Mouse (Mus musculus) cerebellum, postnatal 10 days (tissue): ENCODE results near the gene Tmem253.
A peak's percentile ranks its signal among the peaks of the same experiment; 100 is the strongest.

Source experiments
- DNase-seq, 2 experiments: peaks; one replicate each; pipeline ENCODE4 v3.0.0; 2021; ENCODE audit warnings: mixed read lengths in 2 of 2

Gene Tmem253

DNA sequence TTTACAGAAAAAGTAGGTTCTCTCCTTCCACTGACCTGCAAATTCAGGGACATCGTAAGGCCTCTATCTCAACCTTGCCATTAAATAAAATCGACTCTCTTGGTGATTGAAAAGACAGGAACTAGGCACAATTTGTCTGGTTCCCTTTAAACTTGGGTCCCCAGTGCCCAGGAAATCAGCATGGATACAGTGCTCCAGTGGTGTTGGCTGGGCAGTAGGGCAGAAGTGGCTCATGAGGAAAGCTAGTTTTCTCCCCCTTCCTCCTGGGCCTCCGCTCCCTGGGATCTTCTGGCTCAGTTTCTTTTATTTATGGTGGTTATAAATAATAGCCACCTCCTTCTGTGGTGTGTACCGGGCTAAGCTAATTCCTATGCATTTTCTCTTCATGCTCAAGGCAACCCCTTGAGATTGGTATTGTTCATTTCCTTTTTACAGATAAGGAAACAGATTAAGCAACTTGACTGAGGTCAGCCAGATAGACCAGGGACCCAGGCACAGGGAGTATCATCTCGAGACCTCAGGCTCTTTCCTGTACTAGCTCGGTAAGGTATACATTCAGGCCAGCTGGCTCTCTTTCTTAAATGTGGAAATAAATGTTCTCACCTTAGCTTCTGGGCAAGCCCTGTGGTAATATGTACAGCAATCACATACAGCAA, at the start of gene Tmem253:
Gene Tmem253, plus strand, starts transcription at position 214 of the 656 bp plus-strand sequence.
- peak in 1 of 2 experiments; percentile 35 for DNase-seq

DNA sequence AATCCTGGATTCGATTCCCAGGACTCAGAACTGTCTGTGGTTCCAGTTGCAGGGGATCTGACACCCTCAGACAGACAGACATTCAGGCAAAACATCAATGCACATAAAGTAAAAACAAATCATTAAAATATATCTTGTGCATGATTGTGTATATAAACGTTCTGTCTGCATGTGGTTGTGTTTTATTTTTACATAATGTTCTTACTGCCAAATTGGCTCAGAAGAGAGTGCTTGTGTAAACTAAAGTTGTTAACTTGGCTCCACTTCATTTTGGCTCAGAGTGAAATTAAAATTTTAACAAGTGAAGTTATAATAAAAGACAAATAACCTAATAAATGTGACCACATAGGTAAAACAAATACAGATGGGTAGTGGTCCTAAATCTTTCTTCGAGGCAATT, 48.1 kb upstream of the Tmem253 start:
- no peak for DNase-seq

DNA sequence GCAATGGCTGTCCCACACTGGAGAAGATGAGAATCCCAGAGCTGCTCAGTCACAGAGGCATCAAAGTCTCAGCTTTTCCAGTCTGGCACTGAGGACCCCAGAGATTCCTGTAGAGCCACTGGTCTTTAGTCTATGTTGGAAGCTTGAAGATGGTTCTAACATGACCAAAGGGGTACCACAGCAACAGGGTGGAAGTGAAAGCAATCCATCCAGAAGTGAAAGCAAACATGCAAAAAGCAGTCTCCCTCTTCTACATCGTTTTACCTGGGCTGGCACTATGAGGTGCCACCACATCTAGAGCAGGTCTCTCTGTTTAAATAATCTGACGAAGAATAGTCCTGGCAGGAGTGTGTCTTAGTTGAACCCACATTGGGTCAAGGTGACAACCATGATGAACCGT, 36.2 kb upstream of the Tmem253 start:
- no peak for DNase-seq

DNA sequence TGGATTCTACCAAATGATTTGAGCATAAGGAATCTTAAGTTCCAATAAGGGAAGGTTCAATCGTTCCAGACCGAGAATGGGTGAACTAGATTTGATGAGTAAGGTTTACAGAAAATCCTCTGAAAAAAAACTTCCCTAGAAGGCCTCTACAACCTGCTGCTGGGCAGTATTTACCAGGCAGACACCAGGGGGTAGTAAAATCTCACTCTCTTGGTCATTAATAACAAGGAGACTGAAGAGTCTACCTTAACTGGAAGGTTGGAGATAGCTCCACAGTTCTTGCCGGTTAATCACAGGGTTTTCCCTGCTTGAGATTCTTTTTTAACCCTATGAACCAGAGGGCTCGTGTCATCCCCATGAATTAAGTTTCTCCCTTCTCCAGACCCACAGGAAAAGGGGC, 32.2 kb upstream of the Tmem253 start:
- DNase-seq, result no peak

DNA sequence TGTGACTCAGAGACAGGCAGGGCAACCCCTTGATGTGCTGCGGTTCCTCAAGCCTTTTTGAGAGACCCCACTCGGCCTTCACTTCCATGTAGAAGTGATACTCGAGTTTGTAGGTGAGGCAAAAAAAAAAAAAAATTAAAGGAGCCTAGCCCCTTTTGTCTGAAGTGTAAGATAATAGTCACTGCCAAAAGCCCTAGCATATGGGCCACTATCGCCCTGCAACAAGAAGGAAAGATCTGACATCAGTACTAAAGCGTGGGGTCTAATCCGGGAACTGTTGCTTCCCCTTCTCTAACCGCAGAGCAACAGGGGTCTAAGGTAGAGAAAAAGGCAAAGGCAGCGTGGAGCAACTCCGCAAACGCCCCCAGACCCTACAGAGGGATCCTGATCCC, 31.6 kb upstream of the Tmem253 start:
- no peak for DNase-seq

DNA sequence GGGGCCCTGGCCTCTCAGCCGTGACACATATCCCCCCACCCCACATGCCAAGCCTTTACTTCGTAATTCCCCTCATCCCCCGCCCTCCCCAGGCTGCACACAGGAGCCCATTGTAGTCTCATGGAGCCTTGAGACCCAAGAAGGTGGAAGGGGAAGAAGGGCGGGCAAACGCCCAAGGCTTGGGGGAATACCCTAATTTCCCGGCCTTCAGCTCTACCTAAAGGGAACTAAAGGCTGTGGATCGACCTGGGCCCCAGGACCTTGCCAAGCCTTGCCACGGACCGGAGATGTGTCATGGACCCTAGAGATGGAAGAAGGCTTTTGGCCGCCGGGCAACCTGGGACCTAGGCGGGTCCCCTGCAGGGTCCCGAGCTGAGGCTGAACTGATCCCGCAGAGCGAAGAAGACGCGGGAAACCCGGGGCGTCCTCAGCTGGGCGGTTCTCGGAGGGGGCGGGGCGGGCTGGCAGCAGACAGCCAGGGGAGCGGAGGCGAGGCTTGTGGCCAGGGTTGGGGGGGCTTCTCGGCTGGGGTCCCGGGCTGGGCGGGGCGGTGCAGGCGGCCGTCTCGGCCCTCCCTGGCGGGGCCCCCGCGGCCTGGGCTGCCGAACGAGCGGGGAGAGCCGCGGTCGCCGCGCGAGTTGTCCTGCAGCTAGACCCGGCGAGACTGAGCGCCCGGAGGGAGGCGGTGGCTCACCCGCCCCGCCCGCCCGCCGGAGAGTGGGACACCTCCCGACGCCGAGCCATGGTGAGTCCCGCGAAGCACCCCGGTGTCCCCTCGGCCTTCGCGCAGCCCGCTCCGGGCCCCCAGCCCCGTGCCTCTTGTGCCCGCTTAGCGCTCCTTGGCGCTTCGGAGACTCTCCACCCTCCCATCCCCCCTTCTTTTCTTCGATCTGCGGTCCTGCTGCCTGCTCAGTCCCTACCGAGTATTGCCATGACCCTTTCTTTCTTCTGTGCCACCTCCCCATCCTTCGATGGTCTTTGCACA, 30.9 kb upstream of the Tmem253 start, which contains the start of gene Arhgef40:
Gene Arhgef40, plus strand, starts transcription at position 473 of the 985 bp plus-strand sequence.
- DNase-seq, result peak; percentile 88 to 94

DNA sequence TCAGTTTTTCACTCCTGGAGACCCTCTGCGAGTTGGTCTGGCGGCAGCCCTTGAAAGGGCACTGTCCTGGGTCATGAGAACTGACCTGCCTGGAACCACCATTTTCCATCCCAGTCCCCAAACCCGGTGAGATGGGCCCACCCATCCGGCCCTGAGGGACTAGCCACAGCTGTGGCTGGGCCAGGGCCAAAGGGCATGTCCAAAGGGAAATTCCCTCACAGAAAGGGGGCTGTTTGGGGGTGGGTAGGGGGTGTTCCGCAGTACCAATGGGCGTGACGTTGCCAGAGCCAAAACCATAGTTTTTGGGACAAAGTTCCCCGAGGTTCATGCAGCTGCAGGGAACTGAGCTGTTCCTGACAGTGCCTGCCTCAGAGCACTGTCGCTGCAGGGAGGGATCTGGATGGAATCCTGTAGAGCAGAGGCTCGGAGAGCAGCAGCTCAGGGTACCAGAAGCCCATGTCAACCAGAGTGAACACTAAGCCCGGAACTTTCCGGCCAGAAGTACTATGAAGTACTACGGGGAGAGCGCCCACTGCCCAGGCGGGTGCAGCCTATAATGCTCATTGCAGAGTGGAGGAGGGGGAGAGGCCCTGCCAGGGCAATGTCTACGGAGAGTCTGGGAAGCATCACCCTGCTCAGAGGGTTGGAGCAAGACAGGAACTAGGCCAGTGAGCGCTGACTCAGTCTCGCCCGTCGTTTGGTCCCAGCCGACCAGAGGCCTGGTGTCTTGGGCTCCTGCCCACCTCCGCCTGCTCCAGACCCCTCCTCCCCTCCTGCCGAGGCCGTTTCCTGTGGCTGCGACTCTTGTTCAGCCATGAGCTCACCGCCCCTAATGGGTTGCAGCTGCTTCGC, 29.9 kb upstream of the Tmem253 start:
- DNase-seq, result peak; percentile 80 to 89

DNA sequence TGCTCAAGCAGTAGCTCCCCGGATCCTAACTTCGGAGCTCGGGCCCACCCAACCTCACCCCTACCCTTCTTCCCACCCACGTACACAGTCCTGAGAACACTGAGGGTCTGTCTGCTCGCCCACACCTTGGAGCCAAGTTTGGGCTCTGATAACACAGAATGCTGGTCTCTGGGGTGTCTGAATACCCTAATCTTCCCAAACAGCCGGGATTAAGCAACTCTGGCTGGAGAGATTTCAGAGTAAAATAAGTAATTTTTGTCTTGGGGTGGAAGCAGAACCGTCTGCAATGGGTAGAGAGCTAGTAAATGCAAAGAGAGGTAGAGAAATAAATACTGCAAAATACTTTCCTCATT, 29.3 kb upstream of the Tmem253 start:
- DNase-seq, result no peak

DNA sequence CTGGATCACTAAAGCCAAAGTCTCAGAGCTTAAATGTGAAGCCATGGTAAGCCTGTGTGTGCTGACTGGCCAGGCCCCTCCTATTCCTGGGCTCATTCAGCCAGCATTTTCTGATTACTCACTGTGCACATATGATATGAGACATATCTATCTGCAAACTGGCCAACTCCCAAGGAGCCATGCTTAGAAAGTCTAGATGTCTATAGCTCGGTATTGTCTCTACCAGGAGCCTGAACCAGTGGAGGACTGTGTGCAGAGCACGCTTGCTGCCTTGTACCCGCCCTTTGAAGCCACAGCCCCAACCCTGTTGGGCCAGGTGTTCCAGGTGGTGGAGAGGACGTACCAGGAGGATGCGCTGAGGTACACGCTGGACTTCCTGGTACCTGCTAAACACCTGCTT, 28.3 kb upstream of the Tmem253 start:
- DNase-seq, result no peak

DNA sequence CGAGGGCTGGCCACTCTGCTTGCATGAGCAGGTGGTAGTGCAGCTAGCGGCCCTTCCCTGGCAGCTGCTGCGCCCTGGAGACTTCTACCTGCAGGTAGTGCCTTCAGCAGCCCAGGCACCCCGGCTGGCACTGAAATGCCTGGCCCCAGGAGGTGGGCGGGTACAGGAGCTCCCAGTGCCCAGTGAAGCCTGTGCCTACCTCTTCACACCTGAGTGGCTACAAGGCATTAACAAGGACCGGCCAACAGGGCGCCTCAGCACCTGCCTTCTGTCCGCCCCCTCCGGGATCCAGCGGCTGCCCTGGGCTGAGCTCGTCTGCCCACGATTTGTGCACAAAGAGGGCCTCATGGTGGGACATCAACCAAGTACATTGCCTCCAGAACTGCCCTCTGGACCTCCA, 26.7 kb upstream of the Tmem253 start:
- DNase-seq, result peak in 1 of 2 experiments; percentile 25

DNA sequence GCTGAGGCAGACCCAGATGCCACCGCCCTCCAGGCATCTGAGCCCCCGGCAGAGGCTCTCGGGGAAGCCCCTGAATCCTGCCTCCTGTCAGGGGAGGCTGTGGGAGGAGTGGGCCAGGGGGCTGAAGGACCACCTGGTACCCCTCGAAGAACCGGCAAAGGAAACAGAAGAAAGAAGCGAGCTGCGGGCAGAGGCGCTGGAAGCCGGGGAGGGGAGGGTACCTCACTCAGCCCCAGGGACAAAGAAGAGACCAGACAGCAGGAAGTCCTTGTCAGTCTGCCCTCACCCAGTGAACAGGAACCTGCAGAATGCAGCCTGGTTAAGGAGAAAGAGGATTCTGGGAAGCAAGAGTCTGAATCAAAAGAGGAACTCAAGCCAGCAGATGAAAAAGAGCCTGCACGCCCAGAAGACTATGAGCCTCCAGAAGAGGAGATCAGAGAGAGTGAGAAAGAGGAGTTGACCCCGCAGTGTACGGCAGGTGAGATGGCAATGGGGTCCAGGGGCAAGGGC, 25.9 kb upstream of the Tmem253 start:
- no peak for DNase-seq

DNA sequence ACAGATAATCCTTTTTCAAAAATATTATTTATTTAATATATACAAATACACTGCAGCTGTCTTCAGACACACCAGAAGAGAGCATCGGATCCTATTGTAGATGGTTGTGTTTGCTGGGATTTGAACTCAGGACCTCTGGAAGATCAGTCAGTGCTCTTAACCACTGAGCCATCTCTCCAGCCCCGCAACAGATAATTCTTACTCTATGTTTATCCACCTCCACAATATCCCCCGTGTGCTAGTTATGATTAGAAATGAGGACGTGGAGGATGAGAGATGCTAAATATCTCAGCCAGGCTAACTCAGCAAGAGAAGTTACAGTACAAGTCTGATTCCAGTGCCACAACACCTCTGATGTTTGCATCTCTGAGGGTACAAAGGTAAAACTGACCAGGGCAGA, 21.0 kb upstream of the Tmem253 start:
- no peak for DNase-seq

DNA sequence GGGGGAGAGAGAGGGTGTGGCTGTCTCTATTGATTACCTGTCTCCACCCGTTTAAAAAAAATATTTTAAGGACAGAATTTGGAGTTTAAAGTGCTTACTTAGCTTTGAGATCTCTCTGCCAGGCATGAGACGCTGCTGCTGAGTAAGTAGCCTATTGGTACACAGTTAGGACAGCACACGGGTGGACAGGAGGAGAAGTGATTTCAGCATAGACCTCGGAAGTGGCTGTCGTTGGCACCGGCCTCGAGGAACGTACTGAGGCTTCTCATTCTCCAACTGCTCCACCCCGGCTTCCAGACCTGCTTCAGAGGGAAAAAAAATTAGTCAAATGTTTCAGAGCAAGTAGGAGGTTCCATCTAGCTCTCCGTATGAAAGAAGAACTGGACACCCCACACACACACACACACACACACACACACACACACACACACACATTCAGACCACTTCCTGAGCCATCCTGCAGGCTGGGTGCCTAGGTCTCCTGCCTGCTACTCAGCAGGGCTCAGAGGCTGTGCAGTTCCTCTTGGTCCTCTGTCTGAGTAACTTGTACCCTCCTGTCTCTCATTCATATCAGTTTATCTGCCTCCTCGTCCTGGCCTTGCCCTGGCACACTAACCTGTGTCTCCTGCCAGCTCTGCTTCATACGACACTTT, 20.1 kb upstream of the Tmem253 start:
- no peak for DNase-seq

DNA sequence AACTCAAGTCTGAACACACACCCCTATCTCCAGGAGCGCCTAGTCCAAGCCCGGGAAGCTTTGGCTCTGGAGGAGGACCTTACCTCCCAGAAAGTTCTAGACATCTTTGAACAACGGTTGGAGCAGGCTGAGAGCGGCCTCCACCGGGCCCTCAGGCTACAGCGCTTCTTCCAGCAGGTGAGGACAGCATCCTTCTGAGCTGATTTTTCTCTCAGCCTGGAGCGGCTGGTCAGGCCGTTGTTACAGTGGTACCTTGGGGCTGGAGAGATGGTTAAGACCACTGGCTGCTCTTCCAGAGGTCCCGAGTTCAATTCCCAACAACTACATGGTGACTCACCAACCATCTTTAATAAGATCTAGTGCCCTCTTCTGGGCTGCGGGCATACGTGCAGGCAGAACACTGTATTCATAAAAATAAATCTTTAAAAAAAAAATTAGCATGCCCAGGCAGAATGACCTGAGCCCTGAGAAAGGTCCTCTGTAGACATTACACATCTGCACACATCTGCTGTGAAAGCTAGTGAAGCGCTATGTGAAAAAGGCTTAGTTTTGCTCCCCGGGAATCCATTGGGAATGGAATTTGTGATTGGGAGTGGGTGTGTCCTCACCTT, 19.1 kb upstream of the Tmem253 start:
- peak; percentile 39 to 63 for DNase-seq

DNA sequence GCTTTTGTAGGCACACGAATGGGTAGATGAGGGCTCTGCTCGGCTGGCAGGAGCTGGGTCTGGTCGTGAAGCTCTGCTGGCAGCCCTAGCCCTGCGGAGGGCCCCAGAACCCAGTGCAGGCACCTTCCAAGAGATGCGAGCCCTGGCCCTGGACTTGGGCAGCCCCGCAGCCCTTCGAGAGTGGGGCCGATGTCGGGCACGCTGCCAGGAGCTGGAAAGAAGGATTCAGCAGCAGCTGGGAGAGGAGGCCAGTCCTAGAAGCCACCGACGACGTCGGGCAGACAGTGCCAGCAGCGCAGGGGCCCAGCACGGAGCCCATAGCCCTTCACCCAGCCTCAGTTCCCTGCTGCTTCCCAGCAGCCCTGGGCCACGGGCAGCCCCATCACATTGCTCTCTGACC, 18.6 kb upstream of the Tmem253 start:
- peak; percentile 80 to 87 for DNase-seq

DNA sequence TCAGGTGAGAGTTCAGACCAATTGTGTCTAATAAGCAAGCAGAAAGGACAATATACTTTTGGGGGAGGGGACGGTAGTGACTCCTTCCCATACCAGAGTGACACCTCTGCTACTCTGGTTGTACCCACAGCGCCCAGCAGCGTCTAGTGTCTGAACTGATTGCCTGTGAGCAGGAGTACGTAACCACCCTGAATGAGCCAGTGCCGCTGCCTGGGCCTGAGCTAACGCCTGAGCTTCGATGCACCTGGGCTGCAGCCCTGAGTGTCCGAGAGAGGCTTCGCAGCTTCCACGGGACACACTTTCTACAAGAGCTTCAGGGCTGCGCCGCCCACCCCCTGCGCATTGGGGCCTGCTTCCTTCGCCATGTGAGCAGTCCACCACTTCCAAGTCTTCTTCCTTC, 18.0 kb upstream of the Tmem253 start:
- peak in 1 of 2 experiments; percentile 29 for DNase-seq

DNA sequence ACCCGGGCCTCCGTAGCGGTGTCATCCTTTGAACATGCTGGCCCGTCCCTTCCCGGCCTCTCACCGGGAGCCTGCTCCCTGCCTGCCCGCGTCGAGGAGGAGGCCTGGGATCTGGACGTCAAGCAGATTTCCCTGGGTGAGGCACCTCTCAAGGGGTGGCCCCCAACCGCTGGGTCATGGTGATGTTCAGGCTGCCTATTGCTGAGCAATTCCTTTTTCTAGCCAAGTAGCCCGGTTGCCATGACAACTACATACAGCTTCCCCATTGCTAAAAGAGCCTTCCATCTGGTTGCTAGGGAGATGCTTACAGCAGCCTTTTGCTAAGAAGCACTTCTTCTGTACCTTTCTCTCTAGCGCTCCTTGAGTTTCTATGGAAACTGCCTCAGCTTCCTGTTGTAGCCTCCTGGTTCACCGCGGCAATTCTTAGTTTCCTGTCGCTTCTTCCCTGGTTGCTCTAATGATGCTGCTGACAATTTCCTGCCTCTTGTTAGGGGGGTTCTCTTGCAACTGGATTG, 11.4 kb upstream of the Tmem253 start:
- peak; percentile 79 to 81 for DNase-seq

DNA sequence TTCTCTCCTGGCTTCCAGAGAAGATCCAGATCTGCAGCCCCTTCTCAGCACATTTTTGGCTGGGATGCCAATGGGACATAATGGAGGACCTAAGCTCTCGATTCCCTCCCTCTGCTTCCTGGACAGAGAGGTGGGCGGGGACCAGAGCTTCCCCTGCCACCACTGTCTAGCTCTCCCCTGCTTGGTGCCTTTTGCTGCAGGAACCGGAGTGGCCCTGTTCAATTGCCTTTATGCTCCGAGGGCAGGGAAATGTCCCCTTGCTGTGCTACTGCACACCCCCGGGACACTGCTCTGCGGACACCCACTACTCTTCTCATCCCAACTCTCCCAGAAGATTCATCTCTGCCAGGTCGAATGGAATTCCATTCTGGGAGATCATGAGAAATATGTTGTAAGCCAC, 10.3 kb upstream of the Tmem253 start:
- peak in 1 of 2 experiments; percentile 18 for DNase-seq

DNA sequence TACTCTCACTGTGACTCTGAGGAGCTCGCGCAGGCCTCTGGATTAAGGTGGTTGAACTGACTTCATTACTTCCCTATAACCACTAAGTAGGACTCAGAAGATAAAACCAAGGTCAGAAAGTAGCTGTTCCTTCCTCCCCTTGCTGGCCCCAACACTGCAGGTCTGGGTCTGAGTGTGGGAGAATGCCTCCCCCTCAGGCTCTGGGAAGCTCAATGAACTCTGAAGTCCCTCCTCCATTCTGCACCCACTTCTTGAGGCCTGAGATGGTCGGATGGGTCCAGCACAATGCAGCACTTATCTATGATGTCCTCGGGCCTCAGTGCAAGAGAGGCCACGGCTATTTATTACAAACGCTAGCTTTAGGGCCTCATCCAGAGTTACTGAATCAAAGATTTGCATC, 9.8 kb upstream of the Tmem253 start:
- no peak for DNase-seq

DNA sequence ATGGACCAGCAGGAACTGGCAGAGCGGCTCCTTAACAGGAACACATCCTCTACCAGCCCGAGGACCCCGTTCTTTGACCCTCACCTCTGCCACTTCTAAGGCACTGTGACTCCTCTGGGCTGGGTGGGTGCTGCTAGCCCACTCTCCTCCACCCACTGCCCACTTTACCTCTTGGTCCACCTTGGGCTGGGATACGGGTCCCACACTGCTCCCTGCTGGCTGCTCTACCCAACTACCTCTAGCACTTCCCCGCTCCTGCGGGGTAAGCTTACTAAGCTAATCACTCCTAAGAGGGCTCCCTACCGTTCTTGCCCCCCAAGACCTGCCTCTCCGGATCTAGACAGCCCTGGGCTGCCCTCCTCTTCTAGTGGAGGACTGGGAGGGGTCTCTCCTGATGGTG, 9.2 kb upstream of the Tmem253 start:
- DNase-seq, result peak; percentile 53 to 61

DNA sequence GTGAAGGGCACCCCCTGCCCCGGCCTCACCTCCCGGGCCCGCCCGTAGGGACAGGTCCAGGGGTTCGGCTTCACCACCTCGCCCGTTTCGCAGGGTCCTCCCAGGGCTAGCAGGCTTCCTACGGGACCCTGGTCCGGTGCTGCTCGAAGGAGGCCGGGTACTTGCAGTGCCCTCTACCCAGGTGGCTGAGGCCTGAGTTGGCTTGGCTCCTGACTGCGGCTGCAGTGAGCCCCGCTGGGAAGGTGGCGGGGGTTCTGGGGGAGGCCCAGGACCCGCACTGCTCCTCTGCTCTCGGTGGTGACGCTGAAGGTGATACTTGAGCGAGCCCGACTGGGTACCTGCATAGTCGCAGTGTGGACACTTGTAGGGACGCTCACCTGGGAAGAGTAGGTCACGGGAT, 8.7 kb upstream of the Tmem253 start:
- DNase-seq, result peak; percentile 29 to 30
